Mouse (Mus musculus) urinary bladder, postnatal 14 days (tissue): ENCODE results near the gene Crybg3.

Experiments
- DNase-seq: peaks from one replicate; pipeline ENCODE4 v3.0.0; 2021; ENCODE audit warnings: low spot score

Crybg3 gene

GRCm38 (mm10) chr16:59449092-59449491 is 151.7 kb downstream of the Crybg3 start:
- DNase-seq: no peak

- no peak for DNase-seq
These were observed 152.6 kb downstream of the Crybg3 start for GRCm38 (mm10) chr16:59448181-59448580.

GRCm38 (mm10) chr16:59444880-59445559 is 155.8 kb downstream of the Crybg3 start:
- no peak for DNase-seq
